Mouse (Mus musculus): ENCODE measurements at regions not wholly inside any gene's neighbourhood (a gene's known extent, or its start where the extent isn't known, plus 50 kb on each side); places are given as distances from the start of the nearest gene placed in this dataset.

DNA sequence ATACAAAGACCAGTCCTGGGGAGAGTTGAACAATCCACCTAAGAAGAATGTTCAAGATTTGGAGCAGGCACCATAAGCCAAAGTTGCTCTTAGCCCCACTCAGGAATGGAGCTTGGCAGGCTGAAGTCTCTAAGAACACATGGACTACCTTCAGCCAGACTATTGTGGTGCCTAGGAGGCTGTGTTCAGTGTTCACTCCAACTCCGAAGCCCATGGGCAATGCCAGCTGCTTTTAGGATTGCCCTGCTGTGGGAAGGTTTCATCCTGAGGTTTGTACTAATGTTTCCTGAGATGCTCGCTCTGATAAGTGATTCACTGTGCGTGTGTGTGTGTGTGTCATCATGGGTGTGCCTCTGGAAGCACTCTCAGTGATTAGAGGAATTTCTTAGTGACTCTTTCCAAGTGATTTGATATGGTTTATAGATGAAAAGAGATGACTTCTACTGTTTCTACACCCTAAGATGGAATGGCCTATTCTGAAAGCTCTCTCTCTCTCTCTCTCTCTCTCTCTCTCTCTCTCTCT lies 220.1 kb downstream of the Ktn1 start:
- TF ChIP-seq GATA1 (IDR thresholded peaks at IDR 0.05; ENCODE audit: borderline replicate concordance, low read length), result no peak
- TF ChIP-seq FLI1 (IDR thresholded peaks at IDR 0.05; ENCODE audit: low read length), result no peak
